Mouse (Mus musculus) embryonic facial prominence, embryonic 11.5 days (tissue): ENCODE measurements around the gene Fos. TPM values are rescaled to one million over a fixed set of nuclear protein-coding genes. Genes with fewer than 3 reads are reported as not detected.
"Not testable (repeated sequence)": the region's sequence is repeated elsewhere in the genome, so short reads cannot be mapped to it uniquely, and the experiment has no call there.

Experiments used
- ATAC-seq: fragments of 200-750 bp; cut with Nextera tagmentation; replicated peaks from 2 replicates; pipeline ENCODE4 v1.8.0; 2017; ENCODE audit warnings: low read depth; ENCODE audit not compliant: insufficient number of reproducible peaks, low FRiP score, low TSS enrichment
- DNase-seq: peaks from one replicate; pipeline ENCODE4 v3.0.0-alpha.2; 2015; ENCODE audit warnings: low spot score
- H3K27ac ChIP-seq: fragments of 300-500 bp; sonication (generic); replicated peaks from 2 replicates; pipeline ENCODE4 v1.5.1; 2014; ENCODE audit warnings: mild to moderate bottlenecking, low read depth, low read length, control low read depth
- H3K27me3 ChIP-seq: fragments of 300-500 bp; sonication (generic); 2 replicates; pipeline ENCODE4 v1.6.1; 2014; ENCODE audit warnings: mild to moderate bottlenecking, low read length, moderate library complexity, mixed read lengths; ENCODE audit not compliant: control insufficient read depth, insufficient read depth
- H3K36me3 ChIP-seq: fragments of 300-500 bp; sonication (generic); replicated peaks from 2 replicates; pipeline ENCODE4 v1.6.1; 2014; ENCODE audit warnings: low read depth, mild to moderate bottlenecking, low read length, moderate library complexity, mixed read lengths; ENCODE audit not compliant: control insufficient read depth, insufficient read depth
- H3K4me1 ChIP-seq: fragments of 300-500 bp; sonication (generic); 2 replicates; pipeline ENCODE4 v1.6.1; 2014; ENCODE audit warnings: low read length, mixed read lengths; ENCODE audit not compliant: control insufficient read depth, insufficient read depth
- H3K4me2 ChIP-seq: fragments of 300-500 bp; sonication (generic); 2 replicates; pipeline ENCODE4 v1.6.1; 2014; ENCODE audit warnings: low read depth, mild to moderate bottlenecking, control low read depth, low read length, moderate library complexity
- H3K4me3 ChIP-seq: fragments of 300-500 bp; sonication (generic); 2 replicates; pipeline ENCODE4 v1.5.1; 2014; ENCODE audit warnings: low read depth, low read length, control low read depth
- H3K9ac ChIP-seq: fragments of 300-500 bp; sonication (generic); replicated peaks from 2 replicates; pipeline ENCODE4 v1.6.1; 2014; ENCODE audit warnings: mild to moderate bottlenecking, control low read depth, low read length
- H3K9me3 ChIP-seq: fragments of 300-500 bp; sonication (generic); replicated peaks from 2 replicates; pipeline ENCODE4 v1.6.1; 2016; ENCODE audit warnings: mild to moderate bottlenecking, low read length, inconsistent platforms, mixed read lengths; ENCODE audit not compliant: control insufficient read depth
- WGBS: fragments of 180-500 bp; shearing (Covaris S2); extraction: QIAGEN DNeasy Blood & Tissue Kit; methylation state at CpG from one replicate; pipeline ENCODE4 v1.1.7; 2014; 5-methylcytosine and 5-hydroxymethylcytosine counted together
- polyA plus RNA-seq: library from polyadenylated mRNA; unstranded; fragments of >200 nt; fragmentation: Nextera tagmentation; extraction: Ambion mirVana; gene quantifications from 2 replicates; pipeline ENCODE4 v1.2.1, GENCODE M21; 2014

The Fos gene
- polyA plus RNA-seq, 1 experiment from 2014 or later, result 1.1 TPM

DNA sequence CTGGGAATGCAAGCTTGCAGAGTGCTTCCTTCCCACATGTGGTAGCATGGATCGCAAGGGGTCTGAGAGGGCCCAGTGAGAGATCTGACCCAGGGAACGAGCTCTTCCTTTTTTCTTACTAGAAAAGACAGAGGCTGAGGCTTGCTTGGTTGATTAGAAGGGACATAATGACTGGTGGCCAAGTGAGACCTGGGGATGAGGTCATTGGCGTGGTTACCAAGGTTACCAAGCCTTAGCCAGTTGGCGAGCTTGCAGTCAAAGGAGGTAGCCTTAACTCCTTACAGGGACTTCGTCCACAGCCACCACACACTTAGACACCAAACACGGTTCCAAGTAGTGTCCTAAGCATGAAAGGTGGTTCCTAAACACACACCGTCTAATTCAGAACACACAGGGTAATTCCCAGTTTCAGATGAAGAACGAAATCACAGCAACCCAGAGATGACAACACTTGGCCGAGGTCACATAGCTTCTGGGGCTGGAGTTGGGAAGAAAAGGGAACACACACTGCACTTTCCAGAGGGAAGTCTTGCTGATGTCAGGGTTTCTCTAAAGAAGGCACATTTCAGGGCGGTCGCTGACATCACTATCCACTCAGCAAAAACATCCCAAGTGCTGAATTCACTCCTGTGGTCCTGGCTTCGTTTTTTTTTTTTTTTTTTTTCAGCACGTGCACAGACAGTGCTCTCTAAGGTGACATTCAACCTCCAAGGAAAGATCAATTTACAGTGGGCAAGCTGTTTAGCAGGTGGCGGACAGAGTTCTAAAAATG is 49.9 kb downstream of the Fos start:
- H3K36me3 ChIP-seq, result no peaks in the 10 kb centered on the region
- no peaks in the 10 kb centered on the region for H3K27me3 ChIP-seq
- H3K9me3 ChIP-seq, result no peaks in the 10 kb centered on the region
- ATAC-seq (no peak), DNase-seq (no peak)
- H3K9ac ChIP-seq, result no peak overlapping the region
- no peak overlapping the region for H3K4me3 ChIP-seq
- peaks cover 5% of the 10 kb centered on the region for H3K4me1 ChIP-seq
- H3K27ac ChIP-seq, result no peak overlapping the region
- no peak overlapping the region for H3K4me2 ChIP-seq
- WGBS, result 36% methylated on average over 14 of the region's 14 CpGs

DNA sequence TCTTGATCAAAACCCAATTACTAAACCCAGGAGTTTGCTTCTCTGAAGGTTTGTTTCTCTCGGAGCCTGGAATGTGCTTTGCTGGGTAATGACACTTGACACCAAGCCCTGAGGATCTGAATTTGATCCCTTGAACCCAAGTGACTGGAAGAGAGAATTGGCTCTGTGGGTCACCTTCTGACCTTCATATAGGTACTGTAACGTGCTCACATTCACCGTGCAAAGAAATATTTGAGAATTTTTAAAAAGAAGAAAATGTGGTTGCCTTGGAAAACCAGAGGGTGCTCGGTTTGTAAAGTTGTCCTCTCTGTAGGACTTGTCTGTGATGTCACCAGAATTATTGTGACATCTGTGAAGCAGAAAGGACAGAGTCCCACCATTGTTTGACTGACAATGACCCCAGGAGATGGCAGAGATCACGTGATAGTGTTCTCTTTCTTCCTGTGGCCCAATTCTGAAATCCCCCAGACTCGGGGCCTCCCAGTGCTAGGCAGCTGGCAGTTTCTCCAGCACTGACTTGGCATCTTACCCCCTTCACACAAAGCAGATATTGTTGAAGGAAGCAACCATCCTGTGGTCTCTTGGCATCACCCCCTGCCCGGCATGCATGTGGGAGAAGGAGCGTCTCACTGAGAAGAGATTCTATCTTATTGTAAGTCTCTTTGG is 50.6 kb downstream of the Fos start:
- H3K4me1 ChIP-seq, result peaks cover 5% of the 10 kb centered on the region
- ATAC-seq (no peak), DNase-seq (peak; percentile 52)
- no peak overlapping the region for H3K4me2 ChIP-seq
- WGBS, result 24% methylated on average over 8 of the region's 8 CpGs
- H3K27me3 ChIP-seq, result no peaks in the 10 kb centered on the region
- H3K9ac ChIP-seq, result no peak overlapping the region
- H3K9me3 ChIP-seq, result no peaks in the 10 kb centered on the region
- H3K27ac ChIP-seq, result no peak overlapping the region
- no peak overlapping the region for H3K4me3 ChIP-seq
- no peaks in the 10 kb centered on the region for H3K36me3 ChIP-seq

DNA sequence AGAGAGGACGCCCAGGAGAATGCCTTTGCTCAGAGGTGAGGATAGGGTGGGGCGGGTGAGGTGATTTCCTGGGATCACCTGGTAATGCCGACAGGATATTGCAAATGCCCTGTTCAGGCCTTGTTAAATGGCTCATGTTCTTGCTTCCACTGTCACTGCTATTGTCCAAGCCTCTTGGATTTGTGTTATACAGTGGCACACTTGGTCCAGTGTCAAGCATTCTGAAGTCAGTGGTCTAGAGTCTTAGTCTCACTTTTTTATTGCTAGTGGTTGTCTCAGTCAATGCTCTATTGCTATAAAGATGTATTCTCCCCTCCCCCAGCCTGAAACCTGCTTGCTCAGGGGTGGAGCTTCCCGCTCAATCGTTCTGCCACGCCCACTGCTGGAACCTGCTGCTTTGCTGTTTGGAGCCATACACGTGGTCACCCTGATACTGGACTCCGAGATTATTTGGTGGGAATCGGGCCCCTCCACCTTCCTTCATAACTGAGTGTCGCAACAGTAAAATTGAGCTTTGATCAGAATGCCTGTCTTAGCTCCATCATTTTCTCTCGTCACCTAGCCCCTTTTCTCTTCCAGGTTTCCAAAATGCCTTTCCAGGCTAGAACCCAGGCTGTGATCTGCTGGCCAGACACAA is 51.3 kb downstream of the Fos start:
- H3K36me3 ChIP-seq, H3K4me3 ChIP-seq, H3K4me1 ChIP-seq, H3K27ac ChIP-seq, H3K4me2 ChIP-seq, ATAC-seq, H3K27me3 ChIP-seq, H3K9ac ChIP-seq, H3K9me3 ChIP-seq, DNase-seq: not testable (repeated sequence)
- WGBS, result 58% methylated on average over 11 of the region's 11 CpGs

Other genes starting within 250 kb of the Fos start
- 9.5 TPM in 2 replicates for gene Mlh3, start 203.3 kb upstream of the Fos start, polyA plus RNA-seq
- 49.7 and 58.5 TPM in 2 replicates for gene Acyp1, start 185.5 kb upstream of the Fos start, polyA plus RNA-seq
- 0.89 and 0.95 TPM in 2 replicates for gene Zc2hc1c, start 185.3 kb upstream of the Fos start, polyA plus RNA-seq
- gene Nek9, start 134.5 kb upstream of the Fos start, polyA plus RNA-seq, result 15.2 and 15.7 TPM in 2 replicates
- gene Tmed10, start 99.0 kb upstream of the Fos start, polyA plus RNA-seq, result 297 and 302 TPM in 2 replicates
- gene Jdp2, start 125.1 kb downstream of the Fos start, polyA plus RNA-seq, result 0.27 and 0.49 TPM in 2 replicates
- gene Batf, start 212.8 kb downstream of the Fos start, polyA plus RNA-seq, result 2.5 and 3.7 TPM in 2 replicates